Mouse (Mus musculus) kidney, adult 2 months (tissue): Measurements from ENCODE around the gene Nxph4.

Source experiments
- CTCF ChIP-seq: fragments of 200-500 bp; conservative IDR thresholded peaks from 2 replicates; pipeline ENCODE4 v1.5.1; 2011; ENCODE audit warnings: low read depth, mild to moderate bottlenecking, control low read depth, low read length, moderate library complexity, mixed read lengths; ENCODE audit not compliant: insufficient read depth, insufficient read length
- POLR2A ChIP-seq: fragments of 200-500 bp; IDR thresholded peaks from one replicate; pipeline ENCODE4 v1.6.1; 2011; ENCODE audit warnings: low read depth, low read length, control low read depth

GRCm38 (mm10) chr10:127513501-127514091 is 20.8 kb downstream of the Nxph4 start:
- TF ChIP-seq CTCF (no peak), POLR2A (no peak)
